Mouse (Mus musculus): ENCODE data around the gene Ccnjl. TPM values are rescaled to one million over a fixed set of nuclear protein-coding genes. Genes with fewer than 3 reads are reported as not detected.

Gene Ccnjl
- polyA plus RNA-seq, 1 experiment from 2014 or later: 29.2 TPM

DNA sequence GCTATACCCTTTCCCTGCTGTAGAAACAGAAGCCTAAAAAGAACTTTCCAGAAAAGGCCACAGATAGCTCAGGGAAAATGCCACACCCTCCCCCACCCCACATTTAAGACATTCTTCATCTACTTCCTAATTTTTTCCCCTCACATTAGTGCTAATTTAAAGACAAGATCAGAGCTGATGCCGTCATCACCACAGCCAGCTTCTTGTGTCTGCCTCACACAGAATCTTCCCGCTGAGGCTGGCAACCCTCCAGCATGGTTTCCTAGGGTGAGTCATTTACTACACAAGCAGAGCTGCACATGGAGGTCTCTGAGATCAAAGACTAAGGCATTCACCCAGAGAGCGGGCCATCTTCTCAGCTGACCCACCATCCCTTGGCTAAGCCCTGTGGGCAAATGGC, 33.1 kb upstream of the Ccnjl start:
- Histone ChIP-seq H3K4me2 (no peak overlapping the region), H3K9me3 (replicated peaks) (no peaks in the 10 kb centered on the region), H3K27ac (no peak overlapping the region), H3K27me3 (no peaks in the 10 kb centered on the region), H3K4me3 (replicated peaks) (no peak overlapping the region), H3K9ac (no peak overlapping the region), H3K36me3 (no peaks in the 10 kb centered on the region), H3K4me1 (no peaks in the 10 kb centered on the region; the same call in 1 of the 2 replicates)
- WGBS: 40% methylated on average over 3 of the region's 3 CpGs
- ATAC-seq (replicated peaks; ENCODE audit: low FRiP score): no peak

DNA sequence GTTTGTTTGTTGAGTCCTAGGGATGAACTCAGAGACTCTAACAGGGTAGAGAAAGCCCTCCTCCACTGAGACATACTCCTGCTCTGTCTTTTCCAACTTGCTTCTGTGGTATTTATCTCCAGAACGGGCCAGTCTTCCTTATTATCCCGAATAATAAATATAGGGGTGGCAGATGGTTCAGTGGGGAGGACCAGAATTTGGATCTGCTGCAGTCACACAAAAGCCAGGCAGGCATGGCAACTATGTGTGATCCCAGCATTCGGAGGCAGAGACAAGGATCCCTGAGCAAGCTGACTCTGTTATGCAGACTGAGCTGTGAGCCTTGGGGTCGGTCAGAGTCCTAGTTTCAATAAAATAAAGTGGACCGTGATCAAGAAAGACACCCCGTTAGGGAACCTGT, 27.3 kb upstream of the Ccnjl start:
- no peak overlapping the region for H3K4me3 ChIP-seq (replicated peaks)
- no peak overlapping the region for H3K9ac ChIP-seq
- 82% methylated on average over 6 of the region's 6 CpGs for whole genome bisulfite sequencing
- H3K27me3 ChIP-seq: no peaks in the 10 kb centered on the region
- no peak overlapping the region for H3K27ac ChIP-seq
- no peaks in the 10 kb centered on the region for H3K9me3 ChIP-seq (replicated peaks)
- no peak for ATAC-seq (replicated peaks; ENCODE audit: low FRiP score)
- H3K4me1 ChIP-seq: no peaks in the 10 kb centered on the region
- no peaks in the 10 kb centered on the region for H3K36me3 ChIP-seq
- no peak overlapping the region for H3K4me2 ChIP-seq

DNA sequence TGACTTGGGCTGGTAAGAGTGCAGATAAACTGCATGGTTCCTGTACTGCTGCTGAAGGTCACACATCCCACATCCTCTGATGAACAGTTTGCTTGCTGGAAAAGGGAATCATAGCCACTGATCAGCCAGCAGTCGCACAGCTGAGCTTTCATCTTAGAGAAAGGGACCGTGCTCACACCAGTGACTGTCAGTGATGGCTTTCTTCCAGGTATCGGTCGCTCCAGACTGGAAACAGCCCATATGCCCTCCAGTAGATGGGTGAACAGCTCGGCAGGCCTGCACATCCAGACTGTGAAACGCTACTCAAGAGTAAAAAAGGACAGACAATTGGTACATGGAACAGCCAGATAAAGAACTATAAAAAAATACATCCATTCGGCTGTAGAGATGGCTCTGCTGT, 23.4 kb upstream of the Ccnjl start:
- 91% methylated on average over 7 of the region's 7 CpGs for WGBS
- no peaks in the 10 kb centered on the region for H3K4me1 ChIP-seq
- H3K27ac ChIP-seq: no peak overlapping the region
- no peaks in the 10 kb centered on the region for H3K27me3 ChIP-seq
- no peaks in the 10 kb centered on the region for H3K36me3 ChIP-seq
- ATAC-seq (replicated peaks; ENCODE audit: low FRiP score): no peak
- no peak overlapping the region for H3K4me2 ChIP-seq
- H3K9ac ChIP-seq: no peak overlapping the region
- no peaks in the 10 kb centered on the region for H3K9me3 ChIP-seq (replicated peaks)
- no peak overlapping the region for H3K4me3 ChIP-seq (replicated peaks)

DNA sequence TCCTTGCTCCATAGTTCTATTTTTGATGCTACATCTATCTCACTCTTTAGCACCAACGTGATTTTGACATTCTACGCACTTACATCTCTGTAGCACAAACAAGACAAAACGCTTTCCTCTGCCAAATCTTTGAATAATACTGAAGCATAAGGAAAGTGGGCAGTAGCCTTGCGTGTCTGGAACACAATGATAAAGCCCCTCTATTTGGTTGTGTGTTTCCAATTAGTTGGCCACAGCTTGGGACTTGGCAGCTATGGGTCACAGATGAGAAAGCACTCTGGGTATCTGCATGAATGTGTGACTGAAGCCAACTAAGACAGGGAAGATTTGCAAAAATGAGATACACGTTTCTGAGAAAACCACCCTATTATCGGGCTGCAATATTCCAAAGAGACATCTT, 20.6 kb upstream of the Ccnjl start:
- H3K9me3 ChIP-seq (replicated peaks): no peaks in the 10 kb centered on the region
- 89% methylated on average over 6 of the region's 6 CpGs for WGBS
- no peak overlapping the region for H3K4me2 ChIP-seq
- H3K9ac ChIP-seq: no peak overlapping the region
- no peaks in the 10 kb centered on the region for H3K36me3 ChIP-seq
- no peaks in the 10 kb centered on the region for H3K4me1 ChIP-seq
- no peak overlapping the region for H3K4me3 ChIP-seq (replicated peaks)
- H3K27me3 ChIP-seq: no peaks in the 10 kb centered on the region
- no peak overlapping the region for H3K27ac ChIP-seq
- no peak for ATAC-seq (replicated peaks; ENCODE audit: low FRiP score)

DNA sequence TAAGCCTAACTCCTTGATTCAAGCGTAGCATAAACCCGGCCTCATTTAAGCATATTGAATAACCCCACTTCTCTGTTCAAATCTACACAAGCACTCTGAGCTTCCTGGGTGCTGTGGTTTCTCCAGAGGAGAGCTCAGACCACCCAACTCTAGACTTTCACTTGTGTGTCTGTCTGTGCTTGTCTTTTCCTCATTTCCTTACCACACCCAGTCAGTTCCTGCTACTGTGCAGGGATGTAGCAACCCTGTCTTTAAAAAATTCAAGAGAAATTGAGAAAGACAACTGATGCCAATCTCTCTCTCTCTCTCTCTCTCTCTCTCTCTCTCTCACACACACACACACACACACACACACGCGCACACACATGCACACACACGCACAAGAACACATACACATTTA, 18.7 kb upstream of the Ccnjl start:
- Histone ChIP-seq H3K4me3 (replicated peaks) (no peak overlapping the region), H3K27me3 (no peaks in the 10 kb centered on the region), H3K27ac (no peak overlapping the region), H3K4me2 (no peak overlapping the region), H3K9ac (no peak overlapping the region), H3K9me3 (replicated peaks) (no peaks in the 10 kb centered on the region), H3K4me1 (no peaks in the 10 kb centered on the region), H3K36me3 (no peaks in the 10 kb centered on the region)
- WGBS: 93% methylated on average over 5 of the region's 5 CpGs
- ATAC-seq (replicated peaks; ENCODE audit: low FRiP score): no peak

DNA sequence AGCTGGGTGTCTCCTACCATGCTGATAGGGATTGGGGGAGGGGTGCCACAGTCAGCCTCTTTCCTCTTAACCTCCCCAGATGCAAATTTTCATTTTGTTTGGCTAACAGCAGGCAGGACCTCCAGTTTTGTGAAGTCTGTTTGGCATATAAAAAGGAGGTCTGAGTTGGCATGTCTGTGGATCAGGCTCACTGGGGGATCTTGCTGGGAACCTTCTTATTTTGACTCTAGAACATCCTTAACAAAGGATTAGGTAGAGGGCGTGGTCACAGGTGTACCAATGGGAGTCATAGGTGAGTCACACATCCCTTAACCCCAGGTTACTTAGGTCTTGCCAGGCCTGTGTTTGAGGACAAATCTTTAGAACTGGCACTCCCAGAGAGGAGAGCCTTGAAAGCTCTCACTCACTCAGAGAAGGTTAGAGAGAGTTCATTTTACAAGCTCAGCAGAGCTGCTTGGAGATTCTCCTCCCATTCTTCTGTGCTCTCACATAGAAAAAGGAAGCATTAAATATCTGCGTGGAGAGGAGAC, 15.9 kb upstream of the Ccnjl start:
- Histone ChIP-seq H3K4me2 (no peak overlapping the region), H3K4me3 (replicated peaks) (no peak overlapping the region), H3K27ac (no peak overlapping the region), H3K9ac (no peak overlapping the region), H3K36me3 (no peaks in the 10 kb centered on the region), H3K4me1 (0 out of 2 replicates have a peak, but pooled peaks cover 3% of the 10 kb centered on the region), H3K9me3 (replicated peaks) (no peaks in the 10 kb centered on the region), H3K27me3 (no peaks in the 10 kb centered on the region)
- WGBS: 77% methylated on average over 2 of the region's 2 CpGs
- no peak for ATAC-seq (replicated peaks; ENCODE audit: low FRiP score)

DNA sequence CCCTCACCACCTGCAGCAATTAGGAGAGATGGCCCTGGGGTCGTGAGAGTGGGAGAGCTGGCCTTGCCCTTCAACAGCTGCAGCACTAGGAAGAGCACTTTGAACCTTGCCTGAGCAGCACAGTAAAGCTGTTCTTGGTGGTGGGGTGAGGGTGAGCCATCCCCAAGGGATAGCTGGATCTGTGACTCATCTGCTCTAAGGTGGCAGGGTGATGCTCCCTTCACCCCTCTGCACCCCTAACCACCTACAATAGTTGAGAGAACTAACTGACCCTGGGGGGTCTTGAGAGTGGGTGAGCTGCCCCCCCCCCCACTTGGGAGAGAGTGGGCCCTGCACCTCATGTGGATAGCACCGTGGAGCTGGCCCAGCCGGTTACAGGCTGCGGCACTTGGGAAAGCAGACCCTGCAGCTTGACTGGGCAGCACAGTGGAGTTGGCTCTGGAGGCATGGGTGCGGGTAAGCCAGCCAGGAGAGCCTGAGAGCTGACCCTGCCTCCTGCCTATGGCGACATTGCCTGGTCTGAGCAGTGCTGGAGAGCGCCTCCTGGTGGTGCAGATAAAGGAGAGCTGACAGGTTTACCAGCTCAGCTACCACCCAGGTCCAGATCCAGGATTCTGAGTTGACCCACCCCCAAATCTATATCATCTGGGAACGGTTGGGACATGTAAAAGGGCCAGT, 12.1 kb upstream of the Ccnjl start:
- no peak overlapping the region for H3K9ac ChIP-seq
- no peak overlapping the region for H3K27ac ChIP-seq
- no peak overlapping the region for H3K4me3 ChIP-seq (replicated peaks)
- ATAC-seq (replicated peaks; ENCODE audit: low FRiP score): peak; percentile 76
- H3K4me1 ChIP-seq: 0 out of 2 replicates have a peak, but pooled peaks cover 3% of the 10 kb centered on the region
- H3K4me2 ChIP-seq: no peak overlapping the region
- H3K27me3 ChIP-seq: no peaks in the 10 kb centered on the region
- no peaks in the 10 kb centered on the region for H3K36me3 ChIP-seq
- WGBS: 37% methylated on average over 8 of the region's 8 CpGs
- no peaks in the 10 kb centered on the region for H3K9me3 ChIP-seq (replicated peaks)

DNA sequence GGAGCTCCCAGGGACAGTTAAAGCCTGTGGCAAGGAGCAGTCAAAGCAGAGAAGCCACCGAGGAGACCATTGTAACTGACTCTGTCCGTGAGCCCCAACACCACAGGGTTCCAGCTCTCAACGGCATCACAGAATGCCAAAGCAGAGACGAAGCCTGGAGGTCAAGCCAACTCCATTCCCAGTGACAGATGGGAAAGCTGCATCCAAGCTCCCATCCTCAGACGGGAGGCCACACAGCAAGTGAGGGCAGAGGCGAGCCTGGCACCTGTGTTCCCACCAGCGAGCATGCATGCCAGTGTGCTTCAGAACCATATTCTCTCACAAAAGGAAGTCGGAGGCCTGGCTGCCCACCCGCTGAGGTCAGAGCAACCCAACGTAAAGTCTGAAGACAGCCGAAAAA, 10.9 kb upstream of the Ccnjl start:
- Histone ChIP-seq H3K4me2 (no peak overlapping the region), H3K27ac (no peak overlapping the region), H3K9me3 (replicated peaks) (no peaks in the 10 kb centered on the region), H3K4me1 (0 out of 2 replicates have a peak, but pooled peaks cover 3% of the 10 kb centered on the region), H3K36me3 (no peaks in the 10 kb centered on the region), H3K27me3 (no peaks in the 10 kb centered on the region), H3K4me3 (replicated peaks) (no peak overlapping the region), H3K9ac (no peak overlapping the region)
- 88% methylated on average over 11 of the region's 11 CpGs for WGBS
- ATAC-seq (replicated peaks; ENCODE audit: low FRiP score): no peak

DNA sequence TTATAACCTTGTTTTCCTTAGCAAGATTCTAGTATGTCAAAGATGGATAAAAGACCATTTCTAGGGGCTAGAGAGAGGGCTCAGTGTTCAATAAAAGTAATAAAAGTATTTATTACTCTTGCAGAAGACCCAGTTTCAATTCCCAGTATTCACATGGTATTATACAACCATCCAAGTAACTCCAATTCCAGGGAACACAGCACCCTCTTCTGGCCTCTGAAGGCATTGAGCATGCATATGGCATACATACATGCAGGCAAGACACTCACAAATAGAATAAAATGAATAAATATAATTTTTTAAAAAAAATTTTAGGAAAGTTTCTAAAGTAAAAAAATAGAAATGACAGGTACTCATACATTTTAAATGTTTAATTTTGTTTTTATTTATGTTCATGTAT, 10.5 kb upstream of the Ccnjl start:
- H3K4me1 ChIP-seq: 0 out of 2 replicates have a peak, but pooled peaks cover 3% of the 10 kb centered on the region
- H3K27me3 ChIP-seq: no peaks in the 10 kb centered on the region
- no peaks in the 10 kb centered on the region for H3K9me3 ChIP-seq (replicated peaks)
- no peak overlapping the region for H3K4me2 ChIP-seq
- H3K4me3 ChIP-seq (replicated peaks): no peak overlapping the region
- no peak overlapping the region for H3K9ac ChIP-seq
- H3K27ac ChIP-seq: no peak overlapping the region
- ATAC-seq (replicated peaks; ENCODE audit: low FRiP score): no peak
- no peaks in the 10 kb centered on the region for H3K36me3 ChIP-seq

DNA sequence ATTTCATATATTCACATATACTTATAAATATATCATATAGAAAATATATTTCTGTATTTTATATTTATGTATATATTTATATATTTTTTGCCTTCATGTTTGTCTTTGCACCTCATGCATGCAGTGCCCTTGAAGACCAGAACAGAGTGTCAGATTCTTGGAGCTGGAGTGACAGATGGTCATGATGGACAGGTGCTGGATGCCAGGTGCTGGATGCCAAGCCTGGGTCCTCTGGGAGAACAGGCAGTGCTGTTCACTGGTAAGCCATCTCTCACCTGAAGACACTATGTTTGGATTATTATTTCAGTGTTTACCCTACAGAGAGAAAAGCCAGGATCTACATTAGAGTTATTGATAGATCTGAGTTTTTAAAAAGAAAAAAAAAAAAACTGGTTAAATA, 9.8 kb upstream of the Ccnjl start:
- no peak for ATAC-seq (replicated peaks; ENCODE audit: low FRiP score)
- no peaks in the 10 kb centered on the region for H3K36me3 ChIP-seq
- no peaks in the 10 kb centered on the region for H3K9me3 ChIP-seq (replicated peaks)
- no peak overlapping the region for H3K9ac ChIP-seq
- 0 out of 2 replicates have a peak, but pooled peaks cover 3% of the 10 kb centered on the region for H3K4me1 ChIP-seq
- no peak overlapping the region for H3K27ac ChIP-seq
- H3K27me3 ChIP-seq: no peaks in the 10 kb centered on the region
- H3K4me3 ChIP-seq (replicated peaks): no peak overlapping the region
- no peak overlapping the region for H3K4me2 ChIP-seq

DNA sequence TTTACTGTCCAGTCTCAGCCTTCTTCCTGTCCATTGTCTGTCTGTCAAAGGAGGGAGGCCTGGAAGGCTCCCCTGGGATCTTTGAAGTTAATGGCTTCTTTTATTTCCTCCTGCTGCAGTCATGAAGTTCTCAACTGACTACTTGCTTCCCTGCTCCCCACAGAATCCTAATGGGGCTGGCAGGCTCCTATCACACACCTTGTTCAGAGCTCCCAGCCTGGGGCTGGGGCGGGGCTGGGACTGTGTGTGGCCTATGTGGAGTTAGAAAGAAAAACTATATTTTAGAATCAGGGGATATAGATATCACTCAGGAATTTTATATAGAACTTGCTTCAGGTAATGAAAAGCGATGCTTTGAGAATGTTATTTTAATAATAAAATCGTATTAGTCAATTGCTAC, 8.1 kb upstream of the Ccnjl start:
- WGBS: 82% methylated on average over 3 of the region's 3 CpGs
- H3K4me1 ChIP-seq: peaks cover 4% of the 10 kb centered on the region; the same call in 1 of the 2 replicates
- no peak overlapping the region for H3K9ac ChIP-seq
- H3K36me3 ChIP-seq: no peaks in the 10 kb centered on the region
- no peak overlapping the region for H3K4me3 ChIP-seq (replicated peaks)
- ATAC-seq (replicated peaks; ENCODE audit: low FRiP score): no peak
- H3K9me3 ChIP-seq (replicated peaks): no peaks in the 10 kb centered on the region
- no peaks in the 10 kb centered on the region for H3K27me3 ChIP-seq
- H3K4me2 ChIP-seq: no peak overlapping the region
- no peak overlapping the region for H3K27ac ChIP-seq

DNA sequence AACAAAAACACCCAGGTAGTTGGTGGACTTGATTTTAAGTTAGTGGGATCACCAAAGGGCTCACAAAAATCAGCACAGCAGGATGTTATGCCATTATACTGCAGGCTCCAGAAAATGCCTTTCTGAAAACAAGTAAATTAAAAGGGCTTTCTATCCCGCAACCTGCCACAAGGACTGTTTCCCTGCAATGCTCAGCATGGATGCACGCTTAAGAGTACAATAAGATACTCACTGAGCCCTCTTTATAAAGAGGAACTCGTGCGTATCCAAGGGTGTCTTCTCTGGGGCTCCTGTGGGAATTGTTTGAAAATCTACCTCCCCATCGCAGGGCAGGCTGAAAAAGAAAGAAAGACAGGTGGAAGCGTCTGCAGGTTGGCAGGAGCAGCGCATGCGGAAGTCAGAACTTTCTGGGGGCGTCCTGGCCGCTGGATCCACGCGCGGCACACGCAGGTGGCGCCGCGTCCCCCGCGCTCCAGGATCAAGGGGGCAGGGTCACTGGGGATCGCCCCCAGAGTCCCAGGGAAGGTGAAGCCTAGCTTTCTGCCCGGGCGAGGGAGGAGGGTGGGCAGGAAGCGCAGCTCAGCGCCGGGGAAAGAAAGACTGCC, 404 bp upstream of the Ccnjl start:
- peak overlapping the region; percentile 89 for H3K9ac ChIP-seq
- no peaks in the 10 kb centered on the region for H3K27me3 ChIP-seq
- H3K4me3 ChIP-seq (replicated peaks): peak overlapping the region; percentile 87
- H3K4me1 ChIP-seq: peaks cover 33% of the 10 kb centered on the region
- H3K9me3 ChIP-seq (replicated peaks): no peaks in the 10 kb centered on the region
- under 1% methylated on average over 25 of the region's 25 CpGs for WGBS
- peak overlapping the region; percentile 84 for H3K4me2 ChIP-seq
- peak; percentile 31 for ATAC-seq (replicated peaks; ENCODE audit: low FRiP score)
- H3K36me3 ChIP-seq: peaks cover 18% of the 10 kb centered on the region
- H3K27ac ChIP-seq: peak overlapping the region; percentile 96
